Mouse (Mus musculus) neural tube, embryonic 14.5 days (tissue): ENCODE results near the gene Cldn4. TPM values are rescaled to one million over a fixed set of nuclear protein-coding genes. Genes with fewer than 3 reads are reported as not detected.

ENCODE experiments used
- ATAC-seq: fragments of 200-750 bp; cut with Nextera tagmentation; 2 replicates; pipeline ENCODE4 v1.8.0; 2017; ENCODE audit warnings: low read depth, mild to moderate bottlenecking, moderate TSS enrichment, moderate library complexity
- H3K27ac ChIP-seq: fragments of 300-500 bp; sonication (generic); 2 replicates; pipeline ENCODE4 v1.5.1; 2014; ENCODE audit warnings: low read depth, mild to moderate bottlenecking, control low read depth, low read length, moderate library complexity, mixed read lengths
- H3K27me3 ChIP-seq: fragments of 300-500 bp; sonication (generic); 2 replicates; pipeline ENCODE4 v1.6.1; 2014; ENCODE audit warnings: low read length; ENCODE audit not compliant: control insufficient read depth, insufficient read depth
- H3K36me3 ChIP-seq: fragments of 300-500 bp; sonication (generic); 2 replicates; pipeline ENCODE4 v1.6.1; 2014; ENCODE audit warnings: low read length, mixed read lengths; ENCODE audit not compliant: control insufficient read depth, insufficient read depth
- H3K4me1 ChIP-seq: fragments of 300-500 bp; sonication (generic); 2 replicates; pipeline ENCODE4 v1.6.1; 2014; ENCODE audit warnings: low read length; ENCODE audit not compliant: control insufficient read depth, insufficient read depth
- H3K4me2 ChIP-seq: fragments of 300-500 bp; sonication (generic); 2 replicates; pipeline ENCODE4 v1.6.1; 2014; ENCODE audit warnings: mild to moderate bottlenecking, low read depth, low read length, control low read depth
- H3K4me3 ChIP-seq: fragments of 300-500 bp; sonication (generic); 2 replicates; pipeline ENCODE4 v1.5.1; 2014; ENCODE audit warnings: low read depth, low read length, control low read depth, mixed read lengths
- H3K9ac ChIP-seq: fragments of 300-500 bp; sonication (generic); replicated peaks from 2 replicates; pipeline ENCODE4 v1.6.1; 2014; ENCODE audit warnings: low read depth, mild to moderate bottlenecking, control low read depth, low read length, mixed read lengths
- H3K9me3 ChIP-seq: fragments of 300-500 bp; sonication (generic); 2 replicates; pipeline ENCODE4 v1.6.1; 2016; ENCODE audit warnings: low read length; ENCODE audit not compliant: control insufficient read depth
- WGBS: fragments of 180-500 bp; shearing (Covaris S2); extraction: QIAGEN DNeasy Blood & Tissue Kit; methylation state at CpG from one replicate; pipeline ENCODE4 v1.1.7; 2014; 5-methylcytosine and 5-hydroxymethylcytosine counted together
- polyA plus RNA-seq: library from polyadenylated mRNA; unstranded; fragments of >200 nt; fragmentation: Nextera tagmentation; extraction: Ambion mirVana; gene quantifications from 2 replicates; pipeline ENCODE4 v1.2.1, GENCODE M21; 2014

Gene Cldn4
- polyA plus RNA-seq, 1 experiment from 2014 or later = not detected

- 76% methylated on average over 8 of the region's 8 CpGs for WGBS
- Histone ChIP-seq H3K27me3 (no peaks in the 10 kb centered on the region), H3K9me3 (no peaks in the 10 kb centered on the region), H3K9ac (no peak overlapping the region), H3K4me2 (no peak overlapping the region), H3K4me1 (no peaks in the 10 kb centered on the region), H3K4me3 (no peak overlapping the region), H3K27ac (no peak overlapping the region), H3K36me3 (no peaks in the 10 kb centered on the region)
- ATAC-seq = no peak
Observed at GRCm38 (mm10) chr5:134895291-134895690, 51.4 kb downstream of the Cldn4 start.

Other genes with a start within 250 kb of the Cldn4 start
- gene Eln, start 199.6 kb downstream of the Cldn4 start, polyA plus RNA-seq = 7.0 and 8.7 TPM in 2 replicates
- not detected in 2 replicates for gene Tmem270, start 40.2 kb downstream of the Cldn4 start, polyA plus RNA-seq
- 0.32 TPM in 1 of 2 replicates, not detected in the other for gene Cldn13, start 31.4 kb downstream of the Cldn4 start, polyA plus RNA-seq
- 3.7 and 7.4 TPM in 2 replicates for gene Mettl27, start 14.6 kb downstream of the Cldn4 start, polyA plus RNA-seq
- 0.48 and 0.57 TPM in 2 replicates for gene Cldn3, start 39.3 kb upstream of the Cldn4 start, polyA plus RNA-seq
- 74.8 and 79.6 TPM in 2 replicates for gene Abhd11, start 62.2 kb upstream of the Cldn4 start, polyA plus RNA-seq
- gene Stx1a, start 76.5 kb upstream of the Cldn4 start, polyA plus RNA-seq = 120 and 132 TPM in 2 replicates
- 42.2 and 47.0 TPM in 2 replicates for gene Dnajc30, start 117.3 kb upstream of the Cldn4 start, polyA plus RNA-seq
- 60.3 and 72.5 TPM in 2 replicates for gene Bud23, start 118.0 kb upstream of the Cldn4 start, polyA plus RNA-seq
- gene Vps37d, start 131.3 kb upstream of the Cldn4 start, polyA plus RNA-seq = 26.9 and 28.8 TPM in 2 replicates
- gene Mlxipl, start 143.0 kb upstream of the Cldn4 start, polyA plus RNA-seq = 0.27 and 0.89 TPM in 2 replicates
- 16.4 and 17.2 TPM in 2 replicates for gene Tbl2, start 202.7 kb upstream of the Cldn4 start, polyA plus RNA-seq
- 40.0 and 41.6 TPM in 2 replicates for gene Bcl7b, start 221.3 kb upstream of the Cldn4 start, polyA plus RNA-seq
- gene Baz1b, start 240.3 kb upstream of the Cldn4 start, polyA plus RNA-seq = 35.0 and 37.3 TPM in 2 replicates